Mouse (Mus musculus): Measurements from ENCODE around the gene Creg2. TPM values are rescaled to one million over a fixed set of nuclear protein-coding genes. Genes with fewer than 3 reads are reported as not detected.
A peak's percentile ranks its signal among the peaks of the same experiment; 100 is the strongest.
"Not testable (repeated sequence)": the region's sequence is repeated elsewhere in the genome, so short reads cannot be mapped to it uniquely, and the experiment has no call there.

The Creg2 gene
- total RNA-seq (2022), result under 1 TPM in 2 of 4 experiments, not detected in 2; 0.03 to 0.05 TPM

- DNase-seq (ENCODE audit: low spot score), result no peak
Observed at GRCm38 (mm10) chr1:39651241-39651548, at the start of gene Creg2. Gene Creg2 (minus strand): TSS chr1:39651474.

GRCm38 (mm10) chr1:39700599-39701273 is 49.5 kb upstream of the Creg2 start:
- DNase-seq (ENCODE audit: low spot score), result no peak

- DNase-seq (ENCODE audit: low spot score), result peak; percentile 42
Observed at GRCm38 (mm10) chr1:39698456-39698855, 47.2 kb upstream of the Creg2 start.

- DNase-seq (ENCODE audit: low spot score), result no peak
Observed at GRCm38 (mm10) chr1:39695198-39695597, 43.9 kb upstream of the Creg2 start.

- no peak for DNase-seq (ENCODE audit: low spot score)
Observed at GRCm38 (mm10) chr1:39694756-39695155, 43.5 kb upstream of the Creg2 start.

GRCm38 (mm10) chr1:39691974-39692373 is 40.7 kb upstream of the Creg2 start:
- DNase-seq (ENCODE audit: low spot score), result no peak

- DNase-seq (ENCODE audit: low spot score), result no peak
Observed at GRCm38 (mm10) chr1:39691061-39691460, 39.8 kb upstream of the Creg2 start.

- no peak for DNase-seq (ENCODE audit: low spot score)
Observed at GRCm38 (mm10) chr1:39688573-39688972, 37.3 kb upstream of the Creg2 start.

- DNase-seq (ENCODE audit: low spot score), result no peak
Observed at GRCm38 (mm10) chr1:39687279-39687678, 36.0 kb upstream of the Creg2 start.

GRCm38 (mm10) chr1:39685841-39686240 is 34.6 kb upstream of the Creg2 start:
- DNase-seq (ENCODE audit: low spot score), result peak; percentile 88

- DNase-seq (ENCODE audit: low spot score), result no peak
Observed at GRCm38 (mm10) chr1:39681638-39682037, 30.4 kb upstream of the Creg2 start.

GRCm38 (mm10) chr1:39680546-39680945 is 29.3 kb upstream of the Creg2 start:
- no peak for DNase-seq (ENCODE audit: low spot score)

GRCm38 (mm10) chr1:39678883-39679282 is 27.6 kb upstream of the Creg2 start:
- no peak for DNase-seq (ENCODE audit: low spot score)

GRCm38 (mm10) chr1:39676221-39676876 is 25.1 kb upstream of the Creg2 start:
- peak; percentile 27 for DNase-seq (ENCODE audit: low spot score)

GRCm38 (mm10) chr1:39672362-39673105 is 21.3 kb upstream of the Creg2 start:
- DNase-seq (ENCODE audit: low spot score), result no peak

- DNase-seq (ENCODE audit: low spot score), result no peak
Observed at GRCm38 (mm10) chr1:39670211-39670935, 19.1 kb upstream of the Creg2 start.

- no peak for DNase-seq (ENCODE audit: low spot score)
Observed at GRCm38 (mm10) chr1:39666751-39667252, 15.5 kb upstream of the Creg2 start.

GRCm38 (mm10) chr1:39664039-39664625 is 12.9 kb upstream of the Creg2 start:
- DNase-seq (ENCODE audit: low spot score), result no peak

GRCm38 (mm10) chr1:39663050-39663449 is 11.8 kb upstream of the Creg2 start:
- DNase-seq (ENCODE audit: low spot score), result no peak

- no peak for DNase-seq (ENCODE audit: low spot score)
Observed at GRCm38 (mm10) chr1:39656976-39657529, 5.8 kb upstream of the Creg2 start.

- not testable (repeated sequence) for DNase-seq (ENCODE audit: low spot score)
Observed at GRCm38 (mm10) chr1:39654901-39655300, 3.6 kb upstream of the Creg2 start.
